Mouse (Mus musculus) neutrophil, adult 5-6 weeks (primary cell): Measurements from ENCODE around the gene Bach1. TPM values are rescaled to one million over a fixed set of nuclear protein-coding genes. Genes with fewer than 3 reads are reported as not detected.
"Not testable (repeated sequence)": the region's sequence is repeated elsewhere in the genome, so short reads cannot be mapped to it uniquely, and the experiment has no call there.

ENCODE experiments used
- ATAC-seq: fragments of 151-379, 151-347 bp; 2 replicates; pipeline ENCODE4 v1.8.0; 2017; ENCODE audit warnings: mild to moderate bottlenecking, moderate TSS enrichment; ENCODE audit not compliant: insufficient number of reproducible peaks, poor library complexity, low FRiP score, severe bottlenecking; ENCODE audit errors: extremely low read depth
- total RNA-seq: library from RNA; stranded (forward); fragments of 200-1000 nt; gene quantifications from 2 replicates; pipeline ENCODE4 v1.2.3, GENCODE M21; 2017

Bach1 gene
- total RNA-seq, 1 experiment from 2014 or later, result 113 TPM

- ATAC-seq, result no peak
Measured at GRCm38 (mm10) chr16:87676182-87676581, 22.6 kb upstream of the Bach1 start.

DNA sequence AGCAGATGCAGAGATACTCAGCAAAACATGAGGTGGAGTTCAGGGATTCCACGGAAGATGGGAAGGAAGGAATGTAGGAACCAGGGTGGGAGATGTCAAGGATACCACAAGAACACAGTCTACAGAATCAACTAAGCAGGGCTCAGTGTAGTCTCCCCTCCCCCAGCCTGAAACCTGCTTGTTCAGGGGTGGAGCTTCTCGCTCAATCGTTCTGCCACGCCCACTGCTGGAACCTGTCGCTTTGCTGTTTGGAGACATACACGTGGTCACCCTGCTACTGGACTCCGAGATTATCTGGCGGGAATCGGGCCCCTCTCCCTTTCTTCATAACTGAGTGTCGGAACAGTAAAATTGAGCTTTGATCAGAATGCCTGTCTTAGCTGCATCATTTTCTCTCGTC lies 20.1 kb upstream of the Bach1 start:
- no peak for ATAC-seq

- ATAC-seq, result no peak
Measured at GRCm38 (mm10) chr16:87680912-87681634, 17.7 kb upstream of the Bach1 start.

- no peak for ATAC-seq
Measured at GRCm38 (mm10) chr16:87681848-87682247, 16.9 kb upstream of the Bach1 start.

DNA sequence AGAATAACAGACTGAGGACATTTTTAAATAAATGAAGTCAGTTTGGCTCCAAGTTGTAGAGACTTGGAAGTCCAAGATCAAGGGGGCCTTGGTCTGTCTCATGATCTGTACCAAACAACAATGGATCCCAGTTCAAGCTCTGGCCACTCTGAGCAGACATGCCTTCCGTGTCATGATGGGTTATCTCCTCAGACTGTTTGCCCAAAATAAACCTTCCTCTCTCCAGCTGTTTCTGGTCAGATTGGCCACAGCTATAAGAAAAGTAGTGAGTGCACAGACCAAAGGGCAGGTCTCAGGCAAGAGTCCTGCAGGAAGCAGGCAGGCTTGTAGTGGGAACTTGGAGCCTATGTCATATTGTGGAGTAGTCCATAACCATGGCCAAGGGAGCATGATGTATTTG lies 12.3 kb upstream of the Bach1 start:
- no peak for ATAC-seq

DNA sequence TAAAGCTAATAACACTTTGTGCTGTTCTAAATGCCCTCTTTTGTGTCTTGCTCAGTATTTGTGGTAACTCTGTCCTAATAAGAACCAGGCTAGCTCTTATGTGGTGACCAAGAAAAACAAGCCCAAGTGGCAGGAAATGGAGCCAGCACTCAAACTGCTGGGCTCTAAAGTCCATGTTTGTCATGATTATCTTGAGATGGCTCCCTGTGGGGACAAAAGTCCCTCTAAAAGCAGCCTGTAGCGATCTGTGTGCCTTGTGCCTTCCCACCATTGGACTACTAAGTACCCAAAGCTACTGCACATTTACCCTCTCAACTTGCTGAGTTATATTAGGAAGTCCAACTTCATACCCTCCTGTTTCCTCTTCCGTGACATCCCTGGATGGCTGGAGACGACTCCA lies 11.4 kb upstream of the Bach1 start:
- ATAC-seq, result no peak

GRCm38 (mm10) chr16:87688328-87688727 lies 10.4 kb upstream of the Bach1 start:
- not testable (repeated sequence) for ATAC-seq

- 0 out of 2 replicates have a peak, but pooled peaks have one; percentile 13 for ATAC-seq
Measured at GRCm38 (mm10) chr16:87688823-87689222, 9.9 kb upstream of the Bach1 start.

DNA sequence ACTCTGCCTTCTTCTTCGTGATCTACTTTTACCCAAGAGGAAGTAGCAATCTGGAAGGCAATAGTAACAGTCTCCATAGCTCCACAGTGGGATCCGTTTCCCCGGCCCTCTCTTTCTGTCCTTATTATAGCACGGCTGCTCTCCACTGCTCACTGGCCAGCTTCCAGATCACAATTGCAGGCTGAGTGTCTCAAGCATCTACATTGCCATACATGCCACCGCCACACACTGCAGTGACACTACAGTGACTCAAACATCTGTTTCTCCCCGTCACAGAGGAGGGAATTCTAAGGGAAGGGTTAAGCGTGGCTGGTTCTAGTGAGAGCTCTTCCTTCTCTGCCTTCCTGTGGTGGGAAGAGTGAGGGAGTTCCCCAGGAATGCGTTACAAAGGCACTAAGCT lies 9.5 kb upstream of the Bach1 start:
- ATAC-seq, result 0 out of 2 replicates have a peak, but pooled peaks have one; percentile 19

GRCm38 (mm10) chr16:87690506-87690905 lies 8.2 kb upstream of the Bach1 start:
- ATAC-seq, result no peak

GRCm38 (mm10) chr16:87691102-87691501 lies 7.6 kb upstream of the Bach1 start:
- no peak for ATAC-seq

- ATAC-seq, result no peak
Measured at GRCm38 (mm10) chr16:87692591-87692990, 6.2 kb upstream of the Bach1 start.

GRCm38 (mm10) chr16:87697707-87698365 lies 909 bp upstream of the Bach1 start:
- ATAC-seq, result no peak

DNA sequence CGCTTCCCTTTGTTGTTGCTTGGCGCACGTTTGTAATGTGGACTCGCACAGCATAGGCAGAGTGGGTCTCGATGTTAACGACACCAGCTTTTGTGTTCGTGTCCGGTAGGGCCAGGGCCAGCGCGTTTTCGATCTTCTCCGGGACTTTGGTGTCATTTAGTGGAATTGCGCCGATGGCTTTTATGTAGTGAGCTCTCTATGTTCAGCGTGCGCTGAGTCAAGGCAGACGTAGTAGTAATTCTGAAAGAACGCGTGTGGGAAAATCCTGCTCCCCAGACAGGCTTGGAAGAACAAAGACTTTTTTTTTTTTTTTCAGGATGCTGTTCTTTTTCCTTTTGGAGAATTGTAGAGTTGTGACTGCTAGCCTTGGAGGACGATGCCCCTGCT lies 554 bp downstream of the Bach1 start:
- ATAC-seq, result no peak

DNA sequence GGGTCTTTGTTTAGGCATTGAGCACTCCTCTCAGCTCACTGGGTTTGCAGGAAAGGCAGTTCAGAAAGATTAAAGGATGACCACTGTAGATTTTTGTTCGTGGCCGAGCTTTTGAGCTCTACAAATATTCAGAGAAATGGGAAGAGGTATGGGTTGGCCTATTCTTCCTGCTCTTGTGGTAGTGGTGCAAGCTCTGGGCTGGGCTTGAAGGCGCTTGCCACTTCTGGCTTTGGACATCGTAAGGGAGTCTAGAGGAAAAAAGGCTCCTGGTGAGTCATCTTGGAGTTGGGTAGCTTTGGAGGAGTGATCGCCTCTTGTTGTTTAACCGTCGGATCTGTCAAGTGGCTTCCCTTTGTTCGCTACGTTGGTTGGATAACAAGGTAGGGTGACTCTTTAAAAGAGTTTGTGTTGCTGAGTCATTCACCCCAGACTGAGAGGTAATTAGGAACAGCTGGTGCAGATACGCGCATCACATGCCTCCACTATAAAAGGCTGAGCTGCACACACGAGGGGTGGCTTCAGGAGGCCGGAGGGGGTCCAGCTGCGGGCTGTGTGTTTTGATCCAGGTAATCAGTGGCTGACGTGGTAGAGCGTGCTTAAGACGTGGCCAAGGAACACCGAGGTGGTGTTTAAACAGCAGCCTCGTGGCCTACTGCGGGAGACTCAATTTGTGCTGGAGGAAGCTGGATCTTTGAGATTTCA lies 1.1 kb downstream of the Bach1 start:
- peak; percentile 39 for ATAC-seq

DNA sequence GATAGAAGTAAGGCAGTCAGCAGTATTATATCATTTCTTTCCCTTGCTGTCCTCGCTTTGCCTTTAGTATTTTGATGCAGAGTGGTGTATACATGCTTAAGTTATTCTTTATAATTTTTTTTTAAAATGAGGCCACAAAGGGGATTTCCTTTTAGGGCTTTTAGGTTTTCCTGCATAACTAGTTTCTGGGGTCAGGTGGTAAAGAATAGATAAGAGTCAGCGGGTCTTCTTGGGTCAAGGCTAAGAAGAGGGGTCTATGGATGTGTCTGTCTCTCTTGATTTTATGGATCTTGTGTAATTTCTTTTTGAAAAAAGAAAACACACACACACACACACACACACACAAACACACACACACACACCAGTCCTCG lies 1.6 kb downstream of the Bach1 start:
- no peak for ATAC-seq

- no peak for ATAC-seq
Measured at GRCm38 (mm10) chr16:87701891-87702290, 3.1 kb downstream of the Bach1 start.

- ATAC-seq, result no peak
Measured at GRCm38 (mm10) chr16:87702881-87703280, 4.1 kb downstream of the Bach1 start.

DNA sequence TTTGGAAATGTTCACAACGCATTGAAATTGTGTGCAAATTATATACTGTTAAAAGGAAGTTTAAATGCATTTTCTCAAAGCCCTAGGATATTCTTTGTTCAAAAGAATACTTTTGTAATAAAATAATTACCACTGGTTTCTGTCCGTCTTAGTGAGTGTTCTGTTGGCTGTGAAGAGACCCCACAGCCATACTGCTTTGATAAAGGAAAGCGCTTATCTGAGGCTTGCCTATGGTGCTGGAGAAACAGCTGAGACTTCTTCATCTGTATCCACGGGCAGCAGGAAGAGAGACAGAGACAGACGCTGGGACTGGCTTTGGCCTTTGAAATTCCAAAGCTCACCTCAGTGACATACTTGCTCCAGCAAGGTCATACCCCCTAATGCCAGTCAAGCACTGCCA lies 5.5 kb downstream of the Bach1 start:
- no peak for ATAC-seq
